ENCODE assay signal across 23 mouse cellular contexts in the genomic region with DNA sequence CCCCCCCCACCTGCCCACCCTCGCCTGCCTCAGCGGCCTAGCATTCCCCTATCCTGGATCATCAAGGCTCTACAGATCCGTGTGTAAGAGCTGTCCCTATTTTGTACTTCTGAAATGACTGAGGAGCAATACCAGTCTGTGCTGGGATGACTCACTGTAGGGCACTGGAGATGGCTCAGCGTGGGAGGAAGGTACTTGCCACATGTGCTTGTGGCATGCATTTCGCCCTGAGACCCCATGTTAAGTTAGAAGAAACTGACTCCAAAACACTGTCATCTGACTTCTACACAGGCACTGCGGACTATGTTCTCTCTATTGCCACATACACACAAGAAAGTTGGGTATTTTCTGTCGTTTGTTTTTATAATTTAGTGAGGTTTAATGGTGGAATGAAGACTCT.
"Had no signal": no experiment of that assay in that cellular context is flagged by ENCODE, and none has a peak within 500 bp of the region (broad histone marks: within the 10 kb centered on the region; RNA-seq: fewer than 3 reads in every experiment).

No protein-coding gene starts in this region.

- DNase-seq: gastrocnemius, postnatal 14 days; gastrocnemius, postnatal 36 days; heart, adult 11 months; heart, adult 2 months; heart, postnatal 14 days; heart, postnatal 36 days; kidney, adult 11 months; kidney, adult 2 months; kidney, adult 9 months; kidney, postnatal 14 days; kidney, postnatal 36 days; layer of hippocampus, adult 9-11 months; layer of hippocampus, postnatal 36 days; left cerebral cortex, postnatal 4 days had no signal

- H3K4me2 ChIP-seq: heart, embryonic 11.5 days; heart, embryonic 13.5 days; heart, embryonic 15.5 days; hindbrain, embryonic 13.5 days; hindbrain, embryonic 15.5 days; kidney, embryonic 15.5 days; limb, embryonic 13.5 days; limb, embryonic 15.5 days; liver, embryonic 12.5 days had no signal

- H3K36me3 ChIP-seq: heart, embryonic 13.5 days; heart, embryonic 15.5 days; hindbrain, embryonic 13.5 days; hindbrain, embryonic 15.5 days; kidney, embryonic 15.5 days; limb, embryonic 13.5 days; limb, embryonic 15.5 days; liver, embryonic 12.5 days had no signal

- H3K4me3 ChIP-seq: heart, adult 2 months; heart, embryonic 13.5 days; heart, embryonic 15.5 days; hindbrain, embryonic 13.5 days; hindbrain, embryonic 15.5 days; kidney, embryonic 15.5 days; limb, embryonic 13.5 days; limb, embryonic 15.5 days; liver, embryonic 12.5 days had no signal

- H3K27me3 ChIP-seq: hindbrain, embryonic 13.5 days; kidney, embryonic 15.5 days; liver, embryonic 12.5 days had no signal
